Mouse (Mus musculus) erythroblast, embryonic 14.5 days (primary cell): ENCODE measurements around the gene Cacna1d.

Experiments
- GATA1 ChIP-seq: IDR thresholded peaks from 2 replicates; pipeline ENCODE4 v1.6.1; 2012; ENCODE audit warnings: low read length, inconsistent platforms, mixed read lengths
- TAL1 ChIP-seq: IDR thresholded peaks from 3 replicates; pipeline ENCODE4 v1.6.1; 2012; ENCODE audit warnings: low read length, inconsistent platforms, mixed read lengths

- TF ChIP-seq GATA1 (no peak), TAL1 (no peak)
These were observed 229.5 kb downstream of the Cacna1d start for GRCm38 (mm10) chr14:30261561-30262251.
